Mouse (Mus musculus) ES-E14 (cell line): ENCODE measurements around the gene Prrg4. TPM values are rescaled to one million over a fixed set of nuclear protein-coding genes. Genes with fewer than 3 reads are reported as not detected.

Experiments used
- DNase-seq: peaks from one replicate; pipeline ENCODE4 v3.0.0-alpha.2; 2013; ENCODE audit warnings: low read depth, low spot score
- H3K27ac ChIP-seq: 2 replicates; pipeline ENCODE4 v1.5.1; 2012; ENCODE audit warnings: low read depth, mild to moderate bottlenecking, low read length, moderate library complexity, mixed read lengths; ENCODE audit not compliant: poor library complexity, insufficient read depth, severe bottlenecking
- H3K36me3 ChIP-seq: 2 replicates; pipeline ENCODE4 v1.6.1; 2012; ENCODE audit warnings: mild to moderate bottlenecking, low read length, moderate library complexity, mixed read lengths; ENCODE audit not compliant: control insufficient read depth, poor library complexity, insufficient read depth, severe bottlenecking
- H3K4me1 ChIP-seq, 2 experiments: fragments of 150-350 bp in 1 of 2; sonication (generic) in 1 of 2; 2 replicates each; pipeline ENCODE4 v1.6.1; 2012; ENCODE audit warnings: low read length in 2 of 2, mild to moderate bottlenecking in 1 of 2, mixed read lengths in 1 of 2; ENCODE audit not compliant: control insufficient read depth in 2 of 2, insufficient read depth in 2 of 2, poor library complexity in 1 of 2
- H3K4me3 ChIP-seq, 2 experiments: fragments of 150-350 bp in 1 of 2; sonication (generic) in 1 of 2; 2 replicates each; pipeline ENCODE4 v1.5.1; 2012; ENCODE audit warnings: low read length in 2 of 2, low read depth in 1 of 2, mild to moderate bottlenecking in 1 of 2, mixed read lengths in 1 of 2; ENCODE audit not compliant: insufficient read depth in 1 of 2, poor library complexity in 1 of 2, severe bottlenecking in 1 of 2
- H3K9ac ChIP-seq: 2 replicates; pipeline ENCODE4 v1.6.1; 2012; ENCODE audit warnings: low read depth, mild to moderate bottlenecking, low read length, mixed read lengths; ENCODE audit not compliant: poor library complexity, insufficient read depth, severe bottlenecking
- H3K9me3 ChIP-seq: fragments of 150-350 bp; sonication (generic); 2 replicates; pipeline ENCODE4 v1.6.1; 2012; ENCODE audit warnings: low read depth, mild to moderate bottlenecking, low read length; ENCODE audit not compliant: control insufficient read depth, insufficient read depth
- CHD2 ChIP-seq: IDR thresholded peaks from 2 replicates; pipeline ENCODE4 v1.6.1; 2014; ENCODE audit warnings: mild to moderate bottlenecking, low read depth, low read length, inconsistent platforms
- HCFC1 ChIP-seq: IDR thresholded peaks from 2 replicates; pipeline ENCODE4 v1.6.1; 2012; ENCODE audit warnings: low read length, inconsistent platforms, borderline replicate concordance; ENCODE audit not compliant: insufficient read depth
- MAFK ChIP-seq: IDR thresholded peaks from 2 replicates; pipeline ENCODE4 v1.6.1; 2014; ENCODE audit warnings: mild to moderate bottlenecking, low read depth, low read length, inconsistent platforms; ENCODE audit not compliant: insufficient read depth
- ZC3H11A ChIP-seq: IDR thresholded peaks from 2 replicates; pipeline ENCODE4 v1.6.1; 2012; ENCODE audit warnings: low read depth, mild to moderate bottlenecking, inconsistent platforms, low read length, borderline replicate concordance
- ZNF384 ChIP-seq: IDR thresholded peaks from 2 replicates; pipeline ENCODE4 v1.6.1; 2012; ENCODE audit warnings: low read depth, low read length, inconsistent platforms
- in situ Hi-C, 2 experiments: fragments of 600-800 bp; cut with MboI; formaldehyde crosslinking; loops; one replicate each; pipeline ENCODE4 v1.15.1; 2025; ENCODE audit warnings: low sequenced_read_pairs in 2 of 2, inconsistent platforms in 1 of 2; ENCODE audit not compliant: unreplicated experiment in 2 of 2
- total RNA-seq: library from RNA; depleted of rRNA; stranded (reverse); fragments of 300-350 nt; gene quantifications from 2 replicates; pipeline ENCODE4 v1.2.3, GENCODE M21; 2012

Gene Prrg4
- total RNA-seq, 1 experiment, result 45.4 TPM

DNA sequence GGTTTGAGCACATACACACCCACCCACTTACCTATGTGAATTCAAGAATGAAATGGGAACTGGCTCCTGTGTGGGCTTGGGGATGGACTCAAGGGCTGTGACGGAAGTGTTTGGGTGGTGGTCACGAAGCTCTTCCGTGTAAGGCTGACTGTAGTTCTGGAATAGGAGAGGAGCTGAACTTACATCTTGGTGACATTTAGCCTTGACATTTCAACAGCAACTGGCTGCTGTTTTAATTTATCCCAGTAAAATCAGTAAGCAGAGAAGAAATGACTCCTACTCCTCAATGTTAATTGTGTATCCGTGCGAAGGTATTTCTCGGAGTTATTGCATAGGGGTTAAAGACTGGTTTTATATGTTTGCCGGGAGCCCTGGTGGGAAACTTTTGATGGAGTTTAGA, 2.9 kb upstream of the Prrg4 start:
- DNase-seq, result no peak
- no peak for TF ChIP-seq CHD2
- no peak for TF ChIP-seq MAFK
- no peak for TF ChIP-seq ZC3H11A
- no peak for TF ChIP-seq HCFC1
- no peak for TF ChIP-seq ZNF384
- in situ Hi-C loops, result no loop called here
- H3K4me1 ChIP-seq, result peaks cover 13 to 14% of the 10 kb centered on the region in 2 experiments
- no peak overlapping the region for H3K4me3 ChIP-seq
- no peak overlapping the region for H3K9ac ChIP-seq
- no peak overlapping the region for H3K27ac ChIP-seq
- H3K36me3 ChIP-seq, result no peaks in the 10 kb centered on the region
- no peaks in the 10 kb centered on the region for H3K9me3 ChIP-seq

DNA sequence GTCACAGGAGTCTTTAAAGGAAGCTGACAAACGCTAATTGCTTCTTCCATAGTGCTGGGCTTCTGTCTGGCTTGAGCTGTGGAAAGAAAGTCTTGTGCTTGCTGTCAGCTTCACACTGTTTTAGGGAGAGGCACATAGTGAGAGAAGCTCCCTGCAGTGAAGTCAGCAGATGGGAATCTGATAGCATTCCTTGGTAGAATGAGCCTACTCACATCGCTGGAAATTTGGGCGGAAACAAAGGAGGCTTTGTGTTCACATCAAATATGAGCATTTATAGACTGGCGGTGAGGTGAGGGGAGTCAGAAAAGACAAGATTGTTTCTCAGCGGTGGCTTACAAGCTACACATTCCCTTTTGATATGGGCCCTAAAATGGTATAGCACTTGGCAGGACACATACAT, 2.0 kb upstream of the Prrg4 start:
- Histone ChIP-seq H3K9me3 (no peaks in the 10 kb centered on the region), H3K4me1 (peaks cover 12 to 14% of the 10 kb centered on the region in 2 experiments), H3K27ac (no peak overlapping the region; the same call in 1 of the 2 replicates), H3K9ac (no peak overlapping the region), H3K4me3 (no peak overlapping the region), H3K36me3 (peaks cover 2% of the 10 kb centered on the region; the same call in 1 of the 2 replicates)
- no peak for DNase-seq
- in situ Hi-C loops, result no loop called here
- TF ChIP-seq ZNF384 (no peak), ZC3H11A (no peak), HCFC1 (no peak), CHD2 (no peak), MAFK (no peak)

DNA sequence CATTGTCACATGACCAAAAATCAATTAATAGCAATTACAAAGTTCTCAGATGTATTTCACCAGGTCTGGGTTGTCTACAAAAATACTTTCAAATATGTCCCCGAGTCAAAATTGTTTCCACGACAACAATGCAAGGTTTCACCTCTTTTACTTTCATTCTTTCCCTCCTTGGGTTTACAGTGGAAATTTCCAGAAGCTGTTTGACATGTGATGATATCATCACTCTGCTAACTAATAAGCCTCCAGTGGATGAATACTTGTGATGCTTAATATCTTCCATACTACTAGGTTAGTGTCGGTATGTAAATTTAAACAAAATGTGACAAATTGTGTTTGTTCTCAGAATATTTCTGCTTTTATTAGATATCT, 299 bp upstream of the Prrg4 start:
- in situ Hi-C loops, result no loop called here
- Histone ChIP-seq H3K36me3 (peaks cover 2% of the 10 kb centered on the region), H3K9me3 (no peaks in the 10 kb centered on the region), H3K9ac (no peak overlapping the region), H3K4me3 (peak overlapping the region in 1 of 2 experiments; percentile 84; a peak in 2 of 4 replicates), H3K4me1 (peaks cover 6 to 12% of the 10 kb centered on the region in 2 experiments; a peak in 2 of 4 replicates), H3K27ac (no peak overlapping the region)
- no peak for DNase-seq
- no peak for TF ChIP-seq HCFC1
- TF ChIP-seq ZNF384, result no peak
- no peak for TF ChIP-seq ZC3H11A
- no peak for TF ChIP-seq MAFK
- TF ChIP-seq CHD2, result no peak

DNA sequence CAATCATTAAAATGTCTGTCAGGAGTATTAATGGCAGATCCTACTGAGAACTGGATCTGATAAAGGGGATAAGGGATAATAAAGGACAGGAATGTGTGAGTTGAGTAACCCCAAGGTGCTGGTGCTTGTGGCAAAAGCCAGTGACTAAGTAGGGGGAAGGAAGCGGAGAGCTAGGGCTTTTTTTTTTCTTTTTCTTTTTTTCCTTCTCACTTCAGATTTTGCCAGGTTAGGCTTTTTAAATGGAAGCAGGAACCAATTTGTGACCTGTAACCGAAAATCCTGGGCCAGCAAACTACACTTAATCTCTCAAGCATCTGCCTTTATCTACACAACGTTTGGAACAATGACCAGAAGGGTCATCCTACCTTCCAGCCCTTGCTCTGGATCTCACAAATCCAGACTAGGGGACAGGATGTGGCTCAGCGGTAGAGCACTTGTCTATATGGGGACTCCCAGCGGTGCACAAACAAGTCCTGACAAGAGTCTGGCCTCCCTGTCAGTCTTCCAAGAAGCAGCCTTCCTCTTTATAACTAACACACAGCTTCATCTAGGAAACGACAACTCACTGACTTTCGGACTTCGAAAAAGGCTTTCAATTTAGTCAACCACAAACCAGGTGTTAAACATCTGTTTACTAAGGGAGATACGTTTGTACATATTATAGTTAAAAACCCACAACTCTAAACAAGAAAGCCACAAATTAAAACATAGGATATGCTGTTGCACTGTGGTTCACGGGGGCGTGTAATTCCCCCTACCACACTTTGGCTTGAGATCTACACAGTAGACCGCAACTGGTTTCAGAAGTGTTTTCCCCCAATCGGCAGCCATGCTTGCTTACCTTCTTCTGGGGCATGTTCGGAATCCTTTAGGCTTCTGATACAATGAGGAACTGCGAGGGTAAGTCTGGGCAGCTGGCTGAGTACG, 1.2 kb downstream of the Prrg4 start:
- Histone ChIP-seq H3K4me3 (peak overlapping the region; percentile 75 to 84), H3K4me1 (peaks cover 5 to 13% of the 10 kb centered on the region in 2 experiments; a peak in 1 of 4 replicates), H3K27ac (no peak overlapping the region; the same call in 1 of the 2 replicates), H3K9me3 (no peaks in the 10 kb centered on the region), H3K9ac (peak overlapping the region; percentile 84), H3K36me3 (peaks cover 3% of the 10 kb centered on the region)
- in situ Hi-C loops, result no loop called here
- no peak for DNase-seq
- no peak for TF ChIP-seq ZC3H11A
- TF ChIP-seq CHD2, result no peak
- no peak for TF ChIP-seq HCFC1
- no peak for TF ChIP-seq ZNF384
